Mouse (Mus musculus) bone marrow, adult 2 months (tissue): ENCODE data around the gene B3gnt2.

Experiments
- CTCF ChIP-seq: fragments of 200-500 bp; IDR thresholded peaks from 2 replicates; pipeline ENCODE4 v1.5.1; 2011; ENCODE audit warnings: low read length, control low read depth; ENCODE audit not compliant: control insufficient read depth, insufficient read depth
- POLR2A ChIP-seq: fragments of 200-500 bp; IDR thresholded peaks from 2 replicates; pipeline ENCODE4 v1.6.1; 2011; ENCODE audit warnings: low read depth, mild to moderate bottlenecking, control low read depth, low read length, borderline replicate concordance; ENCODE audit not compliant: control insufficient read depth

DNA sequence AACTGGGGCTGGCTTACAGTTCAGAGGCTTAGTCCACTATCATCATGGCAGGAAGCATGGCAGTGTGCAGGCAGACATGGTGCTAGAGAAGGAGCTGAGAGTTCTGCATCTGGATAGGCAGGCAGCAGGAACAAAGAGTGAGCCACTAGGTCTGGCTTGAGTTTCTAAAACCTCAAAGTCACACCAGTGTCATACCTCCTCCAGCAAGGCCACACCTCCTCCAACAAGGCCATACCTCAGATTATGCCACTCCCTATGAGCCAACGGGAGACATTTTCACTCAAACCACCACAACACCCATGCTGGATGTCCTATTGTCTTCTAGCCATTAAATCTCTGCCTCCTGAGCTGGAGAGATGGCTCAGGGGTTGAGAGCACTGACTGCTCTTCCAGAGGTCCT is 55.6 kb downstream of the B3gnt2 start:
- TF ChIP-seq CTCF (no peak), POLR2A (no peak)
